Mouse (Mus musculus): ENCODE results near the gene Brat1.

Brat1 gene

DNA sequence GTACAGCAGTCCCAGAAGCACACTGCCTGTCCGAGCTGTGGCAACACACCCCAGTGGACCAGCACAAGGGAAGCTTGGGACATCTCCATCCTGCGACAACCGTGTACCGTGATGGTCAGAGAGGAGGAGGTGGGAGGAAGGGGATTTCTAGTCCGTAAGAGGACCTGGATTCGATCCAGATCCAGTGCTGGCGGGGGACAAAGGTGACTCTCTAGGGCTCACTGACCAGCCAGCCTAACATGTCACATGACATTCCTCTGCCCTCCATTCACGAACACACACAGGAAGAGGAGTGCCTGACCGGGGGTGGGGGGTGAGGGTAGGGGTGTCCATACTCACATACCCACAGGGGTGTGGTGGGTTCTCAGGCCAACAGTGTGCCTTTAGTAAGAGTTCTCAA, 5.0 kb upstream of the Brat1 start:
- in situ Hi-C loops (cut with MboI; ENCODE audit: low sequenced_read_pairs), result no loop called here

GRCm38 (mm10) chr5:140701661-140702060, 3.1 kb upstream of the Brat1 start:
- in situ Hi-C loops (cut with MboI; ENCODE audit: low sequenced_read_pairs), result no loop called here

DNA sequence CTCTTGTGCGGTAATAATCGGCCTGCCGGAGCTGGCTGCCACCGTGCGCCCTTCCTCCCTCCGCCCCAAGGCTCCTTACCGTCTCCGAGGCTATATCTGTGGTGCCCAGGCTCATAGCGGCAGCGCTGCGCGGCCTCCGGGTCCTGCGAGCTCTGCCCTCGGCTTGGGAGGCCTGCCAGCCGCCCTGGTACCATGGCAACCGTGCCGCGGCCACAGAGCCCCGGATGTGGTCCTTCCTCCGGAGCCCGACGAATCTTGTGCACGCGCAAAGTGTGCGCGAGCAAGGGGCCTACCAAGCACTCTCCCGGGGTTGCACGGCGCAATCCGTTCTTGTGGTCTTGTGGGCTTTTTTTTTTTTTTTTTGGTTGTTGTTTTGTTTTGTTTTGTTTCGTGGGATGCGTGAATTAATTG, 2.7 kb upstream of the Brat1 start, which contains the start of gene Iqce:
Iqce (minus strand) TSS at position 276 of the 411 bp plus-strand sequence.
- in situ Hi-C loops (cut with MboI; ENCODE audit: low sequenced_read_pairs), result no loop called here

DNA sequence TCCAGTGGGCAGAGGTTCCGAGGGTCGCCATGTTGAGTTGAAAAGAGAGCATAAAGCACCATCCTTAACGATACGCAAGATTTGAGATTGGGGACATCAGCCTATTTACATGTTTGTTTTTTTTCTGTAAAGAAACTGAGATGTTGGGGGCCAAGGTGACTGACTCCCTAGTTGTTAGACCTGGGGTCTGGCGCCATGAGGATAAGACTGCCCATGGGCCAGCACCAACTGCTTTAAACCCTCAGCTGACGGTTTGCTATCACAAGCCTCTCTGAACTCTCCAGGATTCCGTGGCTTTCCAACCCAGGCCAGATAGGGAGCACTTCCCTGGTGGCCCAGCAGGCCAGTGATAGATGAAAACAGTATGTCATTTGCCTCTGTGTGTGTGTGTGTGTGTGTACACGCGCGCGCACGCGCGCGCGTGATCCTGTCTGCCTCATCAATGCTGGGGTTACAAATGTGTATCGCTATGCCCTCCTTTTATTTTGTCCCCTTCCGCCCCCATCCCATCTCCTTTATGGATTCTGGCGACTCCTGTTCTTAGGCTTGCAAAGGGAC, 2.1 kb upstream of the Brat1 start:
- in situ Hi-C loops (cut with MboI; ENCODE audit: low sequenced_read_pairs), result no loop called here

- in situ Hi-C loops (cut with MboI; ENCODE audit: low sequenced_read_pairs), result no loop called here
Observed at GRCm38 (mm10) chr5:140703480-140704377, 1.1 kb upstream of the Brat1 start.

GRCm38 (mm10) chr5:140705501-140706171, 825 bp downstream of the Brat1 start:
- in situ Hi-C loops (cut with MboI; ENCODE audit: low sequenced_read_pairs), result no loop called here

DNA sequence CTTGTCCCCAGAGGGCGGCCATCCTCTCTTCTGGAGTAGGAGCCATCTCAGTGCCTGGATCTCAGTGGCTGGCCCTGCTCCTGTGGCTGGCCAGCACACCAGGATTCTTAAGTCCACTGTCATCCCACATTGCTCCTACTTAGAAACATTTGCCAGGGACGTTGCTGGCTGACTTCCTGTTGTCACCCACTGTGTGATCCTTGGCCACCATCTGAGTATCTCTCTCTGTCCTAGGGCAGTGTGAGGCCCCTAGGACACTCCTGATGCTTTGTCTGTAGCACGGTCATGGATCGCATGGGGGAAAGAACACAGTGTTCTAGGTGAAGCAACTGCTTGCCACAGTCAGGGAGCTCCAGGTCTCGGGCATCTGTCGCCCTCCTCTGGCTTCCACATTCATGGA, 5.5 kb downstream of the Brat1 start:
- in situ Hi-C loops (cut with MboI; ENCODE audit: low sequenced_read_pairs), result no loop called here

GRCm38 (mm10) chr5:140711040-140711439, 6.2 kb downstream of the Brat1 start:
- in situ Hi-C loops (cut with MboI; ENCODE audit: low sequenced_read_pairs), result no loop called here

DNA sequence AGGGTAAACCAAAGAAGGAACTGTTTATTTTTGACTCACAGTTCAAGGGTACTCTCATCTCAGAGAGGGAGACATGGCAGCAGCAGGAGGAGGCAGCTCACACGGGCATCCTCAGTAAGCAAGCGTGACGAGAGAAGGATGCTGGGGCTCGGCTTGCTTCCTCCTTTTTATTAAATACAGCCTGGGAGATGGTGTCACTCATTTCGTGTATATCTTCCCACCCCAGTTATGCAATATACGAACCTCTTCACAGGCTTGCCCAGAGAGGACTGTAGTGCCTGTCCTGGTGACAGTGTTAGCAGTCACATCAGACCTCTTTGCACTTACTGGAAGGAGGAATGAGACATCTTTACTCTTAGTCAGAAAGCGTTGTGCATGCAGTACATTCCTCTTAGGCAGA, 16.0 kb downstream of the Brat1 start:
- in situ Hi-C loops (cut with MboI; ENCODE audit: low sequenced_read_pairs), result no loop called here

- in situ Hi-C loops (cut with MboI; ENCODE audit: low sequenced_read_pairs), result no loop called here
Observed at GRCm38 (mm10) chr5:140722121-140722520, 17.3 kb downstream of the Brat1 start.

GRCm38 (mm10) chr5:140723822-140724221, 19.0 kb downstream of the Brat1 start, which contains the start of gene Amz1:
Gene Amz1, plus strand, starts transcription at chr5:140724127.
- in situ Hi-C loops (cut with MboI; ENCODE audit: low sequenced_read_pairs), result no loop called here

DNA sequence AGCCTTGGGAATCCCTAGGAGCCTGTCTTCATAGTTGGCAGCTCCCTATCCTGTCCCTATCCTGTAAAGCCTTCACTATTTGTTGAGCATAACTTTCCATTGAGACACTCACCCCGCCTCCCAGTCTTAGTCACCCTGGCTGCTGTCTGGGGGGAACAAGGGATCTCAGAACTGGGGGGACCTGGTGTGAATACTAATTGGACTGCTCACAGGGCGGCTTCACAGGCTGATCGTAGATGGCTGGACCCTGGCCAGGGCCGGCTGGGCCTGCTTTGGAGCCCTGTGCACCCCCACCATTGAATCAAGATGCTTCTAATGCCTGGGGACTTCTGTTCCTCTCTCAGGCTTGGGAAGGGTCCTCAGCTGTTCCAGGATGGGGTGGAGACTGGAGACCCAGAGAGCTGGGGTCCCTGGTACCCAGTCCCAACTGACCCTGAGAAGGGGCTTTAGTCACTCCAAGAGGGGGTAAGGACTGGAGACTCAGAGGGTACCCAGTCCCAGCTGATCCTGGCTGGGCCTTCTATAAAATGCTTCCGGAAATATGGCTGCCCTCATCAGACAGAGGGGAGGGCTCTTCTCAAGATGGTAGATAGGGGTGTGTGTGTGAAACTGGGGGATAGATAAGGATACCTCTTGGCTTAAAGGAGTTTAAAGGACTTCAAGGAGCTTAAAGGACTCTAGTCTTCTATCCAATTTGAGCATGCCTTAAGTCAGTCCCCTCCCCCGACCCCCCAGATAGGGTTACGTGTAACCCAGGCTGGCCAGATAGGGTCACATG, 21.4 kb downstream of the Brat1 start:
- in situ Hi-C loops (cut with MboI; ENCODE audit: low sequenced_read_pairs), result no loop called here

DNA sequence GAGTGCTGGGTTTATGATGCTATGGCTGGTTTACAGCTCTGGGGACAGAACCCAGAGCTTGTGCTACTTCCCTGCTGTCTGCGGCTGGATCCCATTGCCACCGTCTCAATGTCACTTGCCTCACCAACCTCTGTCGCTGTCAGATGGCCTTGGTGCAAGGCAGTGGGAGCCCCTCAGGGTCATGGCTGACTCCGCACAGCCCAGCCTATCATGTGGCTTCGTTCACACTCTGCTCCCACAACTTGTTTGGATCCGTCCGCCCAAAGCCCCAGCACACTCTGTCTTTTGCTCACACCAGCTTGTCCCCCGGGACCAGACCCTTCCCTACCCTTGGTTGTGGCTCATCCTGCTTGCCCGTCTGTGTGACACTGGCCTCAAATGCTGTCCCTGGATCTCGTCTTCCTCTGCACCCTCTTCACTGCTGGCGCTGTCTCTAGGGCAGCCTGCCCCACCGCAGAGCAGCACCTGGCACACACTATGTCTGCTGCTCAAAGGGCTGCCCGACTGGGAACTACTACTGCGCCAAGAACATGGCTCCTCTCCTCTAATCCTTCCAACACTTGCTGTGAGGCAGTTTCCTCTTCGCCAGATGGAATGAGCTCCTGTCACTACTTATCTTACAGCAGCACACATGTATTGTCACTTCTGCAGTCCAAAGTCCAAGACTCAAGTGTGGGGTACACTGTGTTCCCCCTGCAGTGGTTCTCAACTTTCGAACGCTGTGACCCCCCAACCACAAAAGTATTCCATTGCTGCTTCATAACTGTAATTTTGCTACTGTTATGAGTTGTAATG, 22.3 kb downstream of the Brat1 start:
- in situ Hi-C loops (cut with MboI; ENCODE audit: low sequenced_read_pairs), result no loop called here

DNA sequence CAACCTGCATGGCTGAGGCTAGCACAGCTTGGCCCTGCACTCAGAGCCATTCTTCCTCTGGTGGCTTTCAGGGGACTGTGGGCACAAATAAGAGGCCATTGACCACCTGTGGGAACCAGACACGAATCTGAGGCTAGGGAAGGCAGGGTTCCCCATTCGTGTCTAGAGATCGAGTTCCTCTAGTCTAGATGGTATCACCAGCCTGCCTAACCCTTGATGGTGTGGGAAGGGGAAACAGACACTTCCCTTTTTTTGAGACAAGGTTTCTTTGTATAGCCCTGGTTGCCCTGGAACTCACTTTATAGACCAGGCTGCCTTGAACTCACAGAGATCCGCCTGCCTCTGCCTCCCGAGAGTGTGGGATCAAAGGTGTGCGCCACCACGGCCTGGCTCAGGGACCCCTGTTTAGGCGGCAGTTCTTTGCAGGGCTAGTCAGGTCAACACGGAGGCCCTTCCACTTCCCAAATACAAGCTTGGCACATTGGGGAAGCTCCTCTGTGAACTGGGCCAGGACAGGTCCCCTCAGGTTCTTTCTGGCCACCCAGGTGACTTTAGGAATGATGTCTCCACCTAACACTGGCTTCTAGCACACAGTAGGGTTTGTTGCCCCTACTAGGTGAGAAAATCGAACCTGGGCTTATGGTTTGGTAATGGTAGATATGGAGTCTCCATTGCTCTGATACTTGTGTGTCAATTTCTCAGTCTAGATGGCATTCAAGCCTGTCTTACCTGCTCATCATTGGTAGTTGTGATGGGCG, 26.4 kb downstream of the Brat1 start:
- in situ Hi-C loops (cut with MboI; ENCODE audit: low sequenced_read_pairs), result no loop called here

DNA sequence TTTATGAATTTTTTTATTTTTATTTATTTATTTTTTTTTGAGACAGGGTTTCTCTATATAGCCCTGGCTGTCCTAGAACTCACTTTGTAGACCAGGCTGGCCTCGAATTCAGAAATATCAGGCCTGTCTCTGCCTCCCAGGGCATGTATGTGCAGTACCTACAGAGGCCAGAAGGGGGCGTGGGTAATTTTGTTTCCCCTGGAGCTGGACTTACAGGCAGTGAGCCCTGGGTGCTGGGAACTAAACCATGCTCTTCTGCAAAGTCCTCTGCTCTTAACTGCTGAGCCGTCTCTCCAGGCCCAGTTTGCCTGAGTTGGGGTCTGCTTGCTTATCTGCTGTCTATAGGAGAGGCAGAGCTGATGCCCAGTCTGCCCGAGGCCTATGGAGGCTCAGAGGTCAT, 27.4 kb downstream of the Brat1 start:
- in situ Hi-C loops (cut with MboI; ENCODE audit: low sequenced_read_pairs), result no loop called here

- in situ Hi-C loops (cut with MboI; ENCODE audit: low sequenced_read_pairs), result no loop called here
Observed at GRCm38 (mm10) chr5:140733336-140733735, 28.5 kb downstream of the Brat1 start.

GRCm38 (mm10) chr5:140735297-140735696, 30.5 kb downstream of the Brat1 start:
- in situ Hi-C loops (cut with MboI; ENCODE audit: low sequenced_read_pairs), result no loop called here

- in situ Hi-C loops (cut with MboI; ENCODE audit: low sequenced_read_pairs), result no loop called here
Observed at GRCm38 (mm10) chr5:140736166-140736565, 31.4 kb downstream of the Brat1 start.

DNA sequence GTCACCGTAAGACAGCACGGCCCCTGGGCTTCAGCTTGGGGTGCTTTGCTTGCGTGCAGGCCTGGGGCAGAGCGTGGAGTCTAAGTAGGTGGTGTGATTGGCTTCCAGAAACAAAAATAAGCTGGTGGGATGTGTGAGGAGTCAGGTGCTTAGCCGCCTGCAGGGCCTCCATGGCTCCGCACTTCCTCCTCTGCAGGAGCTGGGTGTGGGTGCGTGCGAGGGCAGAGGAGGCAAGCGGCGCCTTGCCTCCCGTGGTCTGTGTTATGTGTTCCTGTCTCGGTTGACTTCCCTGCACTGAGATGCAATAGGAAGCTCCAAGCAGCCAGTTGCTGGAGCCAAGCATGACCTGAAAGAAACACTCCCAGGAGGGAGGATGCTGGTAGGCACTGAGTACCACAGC, 35.0 kb downstream of the Brat1 start:
- in situ Hi-C loops (cut with MboI; ENCODE audit: low sequenced_read_pairs), result no loop called here

Measured in CH12F3 (cell line).